Mouse (Mus musculus) pancreas, adult 10 weeks (tissue): Measurements from ENCODE around the gene Zfp37. TPM values are rescaled to one million over a fixed set of nuclear protein-coding genes. Genes with fewer than 3 reads are reported as not detected.

Experiments
- polyA plus RNA-seq: library from polyadenylated mRNA; stranded (reverse); fragments of 350-450 nt; fragmentation: Illumina TruSeq; extraction: RNeasy Lipid Tissue Mini Kit (QIAGEN cat#74804); gene quantifications from one replicate; pipeline ENCODE4 v1.2.3, GENCODE M21; 2015; ENCODE audit warnings: low read depth, low replicate concordance; ENCODE audit not compliant: insufficient read depth

Zfp37 gene
- 1.7 TPM for polyA plus RNA-seq

DNA sequence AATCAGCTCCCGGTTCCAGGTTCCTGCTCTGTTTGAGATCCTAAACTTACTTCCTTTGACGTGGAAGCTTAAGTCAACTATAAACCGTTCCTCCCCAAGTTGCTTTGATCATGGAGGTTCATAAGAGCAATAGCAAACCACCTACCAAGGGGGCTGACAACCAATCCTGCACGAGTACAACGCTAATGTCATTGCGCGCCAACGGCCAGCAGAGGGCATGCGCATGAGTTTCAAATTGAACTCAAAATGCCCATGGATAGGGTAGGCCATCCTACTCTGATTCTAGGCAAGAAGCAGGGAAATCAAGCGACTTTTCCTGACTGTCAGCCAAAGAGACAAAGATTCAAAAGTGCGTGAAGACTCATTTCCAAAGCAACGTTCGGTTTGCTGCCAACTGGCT is at the start of gene Zfp37:
Gene Zfp37, minus strand, starts transcription at position 279 of the 400 bp plus-strand sequence.

DNA sequence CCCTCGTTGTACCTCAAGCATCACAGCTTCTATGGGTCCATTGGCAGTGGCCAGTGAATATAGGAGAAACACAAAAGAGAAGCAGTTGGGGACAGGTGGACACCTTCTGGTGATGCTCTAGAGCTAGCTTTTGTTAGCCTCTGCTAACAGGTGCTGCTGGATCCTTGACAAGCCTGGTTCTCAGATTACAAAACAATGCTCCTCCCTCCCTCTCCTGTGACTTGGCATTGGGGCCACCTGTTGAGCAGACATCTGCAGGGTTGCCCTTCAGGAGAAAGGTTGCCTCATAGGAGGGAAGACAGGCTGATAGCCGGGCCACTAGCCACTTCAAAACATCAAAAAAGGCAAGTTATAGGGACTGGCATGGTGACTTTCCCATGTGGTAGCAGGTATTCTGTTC is 31.4 kb upstream of the Zfp37 start, which contains the start of gene Slc31a2:
Gene Slc31a2, plus strand, starts transcription at position 287 of the 400 bp plus-strand sequence.

DNA sequence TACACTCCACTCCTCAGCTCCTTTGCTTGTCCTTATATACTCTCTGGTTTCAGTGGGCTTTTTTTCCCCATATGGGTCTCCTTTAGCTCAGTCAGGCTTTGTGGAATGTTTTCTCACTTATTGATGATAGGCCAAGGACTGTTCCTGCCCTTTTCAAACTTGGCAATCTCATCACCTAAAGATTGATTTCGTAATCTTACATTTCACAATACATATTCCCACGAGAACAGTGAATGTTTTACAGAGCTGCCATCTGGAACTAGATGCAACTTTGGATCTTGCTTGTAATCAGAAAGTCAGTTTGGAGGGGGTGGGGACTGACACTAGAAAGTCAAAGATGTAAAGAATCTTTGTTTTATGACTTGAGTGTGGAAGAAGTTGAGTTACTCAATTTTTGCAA is 80.0 kb downstream of the Zfp37 start, which contains the start of gene Mup21:
Gene Mup21, minus strand, starts transcription at position 53 of the 400 bp plus-strand sequence.

Other genes starting within 250 kb of the Zfp37 start
- gene Mup20, start 176.9 kb downstream of the Zfp37 start, polyA plus RNA-seq, result not detected
- not detected for gene Mup3, start 143.7 kb downstream of the Zfp37 start, polyA plus RNA-seq
- not detected for gene Mup21, start 80.2 kb downstream of the Zfp37 start, polyA plus RNA-seq
- gene Slc31a2, start 31.5 kb upstream of the Zfp37 start, polyA plus RNA-seq, result 13.7 TPM
- gene Fkbp15, start 129.5 kb upstream of the Zfp37 start, polyA plus RNA-seq, result 8.2 TPM
- gene Slc31a1, start 129.7 kb upstream of the Zfp37 start, polyA plus RNA-seq, result 5.9 TPM
- gene Cdc26, start 177.6 kb upstream of the Zfp37 start, polyA plus RNA-seq, result 19.3 TPM
- gene Prpf4, start 177.8 kb upstream of the Zfp37 start, polyA plus RNA-seq, result 2.0 TPM
- not detected for gene Rnf183, start 204.2 kb upstream of the Zfp37 start, polyA plus RNA-seq
- 0.39 TPM for gene Wdr31, start 239.8 kb upstream of the Zfp37 start, polyA plus RNA-seq
- gene Bspry, start 249.0 kb upstream of the Zfp37 start, polyA plus RNA-seq, result 4.3 TPM